Mouse (Mus musculus): ENCODE measurements around the gene Nepro.

- TF ChIP-seq CTCF (IDR thresholded peaks at IDR 0.05; ENCODE audit: borderline replicate concordance, extremely low read depth, insufficient read depth, insufficient read length): no peak
- TF ChIP-seq POLR2A (IDR thresholded peaks at IDR 0.05; ENCODE audit: borderline replicate concordance, extremely low read depth, insufficient read depth, insufficient read length, poor library complexity, severe bottlenecking): no peak
Measured at GRCm38 (mm10) chr16:44702272-44702671, 21.8 kb upstream of the Nepro start.

Data from brain, embryonic 14.5 days (tissue).